21 mouse cellular contexts compared by ENCODE assay signal in genomic region chr9:77926911-77927310, GRCm38 (mm10). TPM values are rescaled to one million over a fixed set of nuclear protein-coding genes. Genes with fewer than 3 reads are reported as not detected.
DNase-seq lines count a peak whose midpoint lies in the region; ATAC-seq and TF ChIP-seq lines count a peak whose summit lies in the region.
"Had no signal": no experiment of that assay in that cellular context is flagged by ENCODE, and none has a peak within 500 bp of the region (broad histone marks: within the 10 kb centered on the region; RNA-seq: fewer than 3 reads in every experiment).

No protein-coding gene starts in this region.

- no peak overlapping the region for H3K9ac ChIP-seq in heart, adult 2 months (ENCODE audit: low read depth, low read length)
- H3K9ac ChIP-seq in heart, embryonic 11.5 days (ENCODE audit: low read depth, low read length), result no peak overlapping the region
- H3K9ac ChIP-seq in heart, embryonic 14.5 days (ENCODE audit: low read length), result no peak overlapping the region
- no peak overlapping the region; the same call in 1 of the 2 replicates for H3K9ac ChIP-seq in liver, adult 2 months (ENCODE audit: low read depth, low read length)
- no peak overlapping the region for H3K9ac ChIP-seq in liver, embryonic 11.5 days (ENCODE audit: low read depth, low read length)
- H3K9ac ChIP-seq: embryonic facial prominence, embryonic 13.5 days; forebrain, embryonic 12.5 days; hindbrain, embryonic 14.5 days; intestine, embryonic 15.5 days had no signal

- intact Hi-C loops in heart, adult 2 months (cut with DNase I), result no loop called here
- intact Hi-C loops in heart, postnatal 36 days (cut with DNase I), result no loop called here

- peaks cover 15% of the 10 kb centered on the region for H3K79me2 ChIP-seq in heart, adult 2 months (replicated peaks; ENCODE audit: control insufficient read depth, insufficient read depth, low read length)
- H3K79me2 ChIP-seq in liver, adult 2 months (ENCODE audit: control insufficient read depth, insufficient read depth, low read length), result peaks cover 64% of the 10 kb centered on the region

- H3K4me1 ChIP-seq in heart, adult 2 months (ENCODE audit: control insufficient read depth, insufficient read depth, low read length), result peaks cover 47% of the 10 kb centered on the region
- peaks cover 79% of the 10 kb centered on the region for H3K4me1 ChIP-seq in heart, embryonic 11.5 days (ENCODE audit: control insufficient read depth, insufficient read depth, low read length)
- H3K4me1 ChIP-seq in heart, embryonic 14.5 days (ENCODE audit: control insufficient read depth in 2 of 2, insufficient read depth in 2 of 2, low read length in 2 of 2), result peaks cover 44 to 79% of the 10 kb centered on the region in 2 experiments
- H3K4me1 ChIP-seq in liver, adult 2 months (ENCODE audit: control insufficient read depth, insufficient read depth, low read length), result peaks cover 66% of the 10 kb centered on the region
- peaks cover 8% of the 10 kb centered on the region; the same call in 1 of the 2 replicates for H3K4me1 ChIP-seq in liver, embryonic 11.5 days (replicated peaks; ENCODE audit: control insufficient read depth, insufficient read depth, low read length)

- no peak for ATAC-seq in heart, embryonic 11.5 days (replicated peaks; ENCODE audit: insufficient number of reproducible peaks, low FRiP score, low TSS enrichment)
- ATAC-seq in heart, embryonic 14.5 days (ENCODE audit: insufficient number of reproducible peaks, insufficient read depth, low FRiP score, low read depth), result no peak
- ATAC-seq in liver, embryonic 11.5 days (replicated peaks; ENCODE audit: low FRiP score), result no peak
- ATAC-seq: activated CD4-positive, CD25-positive, alpha-beta regulatory T cell, adult 4 months; forebrain, embryonic 16.5 days; intestine, embryonic 15.5 days; Patski had no signal

- H3K4me3 ChIP-seq in heart, adult 2 months, result no peak overlapping the region
- no peak overlapping the region for H3K4me3 ChIP-seq in heart, embryonic 11.5 days (ENCODE audit: low read depth, low read length)
- no peak overlapping the region for H3K4me3 ChIP-seq in heart, embryonic 14.5 days (ENCODE audit: control insufficient read depth in 1 of 2, insufficient read depth in 1 of 2, low read depth in 1 of 2, low read length in 2 of 2)
- H3K4me3 ChIP-seq in liver, adult 2 months (ENCODE audit: insufficient read depth, low read depth, low read length), result no peak overlapping the region
- H3K4me3 ChIP-seq in liver, embryonic 11.5 days (ENCODE audit: low read depth, low read length), result no peak overlapping the region
- H3K4me3 ChIP-seq: embryonic facial prominence, embryonic 13.5 days; forebrain, embryonic 12.5 days; hindbrain, embryonic 10.5 days; intestine, embryonic 15.5 days had no signal

- no peaks in the 10 kb centered on the region for H3K36me3 ChIP-seq in heart, adult 2 months (ENCODE audit: control insufficient read depth, insufficient read depth, low read length)
- H3K36me3 ChIP-seq in heart, embryonic 11.5 days (ENCODE audit: control insufficient read depth, insufficient read depth, low read length), result no peaks in the 10 kb centered on the region; the same call in 1 of the 2 replicates
- H3K36me3 ChIP-seq in heart, embryonic 14.5 days (ENCODE audit: control insufficient read depth, insufficient read depth, low read length), result no peaks in the 10 kb centered on the region
- H3K36me3 ChIP-seq in liver, adult 2 months (ENCODE audit: control insufficient read depth, insufficient read depth, low read length), result no peaks in the 10 kb centered on the region
- H3K36me3 ChIP-seq in liver, embryonic 11.5 days (ENCODE audit: control insufficient read depth, insufficient read depth, low read length), result no peaks in the 10 kb centered on the region
- H3K36me3 ChIP-seq: embryonic facial prominence, embryonic 13.5 days; forebrain, embryonic 12.5 days; intestine, embryonic 15.5 days had no signal

- peak overlapping the region; percentile 26; the same call in 1 of the 2 replicates for H3K27ac ChIP-seq in heart, adult 2 months
- no peak overlapping the region for H3K27ac ChIP-seq in heart, embryonic 11.5 days (ENCODE audit: low read depth, low read length)
- H3K27ac ChIP-seq in heart, embryonic 14.5 days (replicated peaks in 1 of 2; ENCODE audit: control insufficient read depth in 1 of 2, insufficient read depth in 1 of 2, low read depth in 2 of 2, low read length in 2 of 2), result peak overlapping the region in 1 of 2 experiments; percentile 38; a peak in 2 of 4 replicates
- peak overlapping the region; percentile 29 for H3K27ac ChIP-seq in liver, adult 2 months (replicated peaks; ENCODE audit: insufficient read depth, low read depth, low read length)
- no peak overlapping the region for H3K27ac ChIP-seq in liver, embryonic 11.5 days (ENCODE audit: low read depth, low read length)
- H3K27ac ChIP-seq: embryonic facial prominence, embryonic 13.5 days; forebrain, embryonic 12.5 days; hindbrain, embryonic 10.5 days; hindbrain, embryonic 14.5 days; intestine, embryonic 15.5 days had no signal

- DNase-seq in heart, adult 2 months, result no peak
- no peak for DNase-seq in heart, postnatal 36 days
- peak; percentile 88 for DNase-seq in liver, adult 2 months (ENCODE audit: extremely low read depth, low read depth, low spot score)
- DNase-seq in liver, embryonic 11.5 days (ENCODE audit: low spot score), result no peak
- DNase-seq in kidney, adult 8-10 months, result no peak
- DNase-seq: adrenal gland, postnatal 14 days; cerebellum, adult 18-20 months; cerebellum, adult 9-11 months; cerebellum, postnatal 36 days; gastrocnemius, postnatal 10 days; kidney, adult 18-20 months had no signal

- no peak overlapping the region for H3K4me2 ChIP-seq in heart, embryonic 11.5 days
- peak overlapping the region; percentile 2; the same call in 1 of the 2 replicates for H3K4me2 ChIP-seq in heart, embryonic 14.5 days (ENCODE audit: low read length)
- H3K4me2 ChIP-seq in liver, embryonic 11.5 days, result no peak overlapping the region
- H3K4me2 ChIP-seq: embryonic facial prominence, embryonic 13.5 days; forebrain, embryonic 12.5 days; hindbrain, embryonic 14.5 days; intestine, embryonic 15.5 days had no signal

- H3K27me3 ChIP-seq in heart, adult 2 months (ENCODE audit: control insufficient read depth, insufficient read depth, low read length), result no peaks in the 10 kb centered on the region
- H3K27me3 ChIP-seq in heart, embryonic 11.5 days (ENCODE audit: control insufficient read depth, insufficient read depth, low read length), result no peaks in the 10 kb centered on the region
- no peaks in the 10 kb centered on the region for H3K27me3 ChIP-seq in heart, embryonic 14.5 days (ENCODE audit: control insufficient read depth, insufficient read depth, low read length)
- H3K27me3 ChIP-seq in liver, adult 2 months (ENCODE audit: control insufficient read depth, insufficient read depth, low read length), result no peaks in the 10 kb centered on the region
- no peaks in the 10 kb centered on the region for H3K27me3 ChIP-seq in liver, embryonic 11.5 days (replicated peaks; ENCODE audit: control insufficient read depth, insufficient read depth, low read length)
- H3K27me3 ChIP-seq: embryonic facial prominence, embryonic 13.5 days; forebrain, embryonic 12.5 days; intestine, embryonic 15.5 days; Patski had no signal

- TF ChIP-seq POLR2A in heart, adult 2 months (IDR thresholded peaks at IDR 0.05; ENCODE audit: insufficient read depth, low read depth, low read length), result no peak
- no peak for TF ChIP-seq POLR2A in liver, adult 2 months (IDR thresholded peaks at IDR 0.05; ENCODE audit: extremely low read depth, insufficient read depth, low read length)

- no peak for TF ChIP-seq EP300 in heart, adult 2 months (IDR thresholded peaks at IDR 0.05; ENCODE audit: insufficient read depth, low read depth, low read length)

- no peaks in the 10 kb centered on the region for H3K9me3 ChIP-seq in heart, embryonic 11.5 days (replicated peaks; ENCODE audit: control insufficient read depth, low read length)
- no peaks in the 10 kb centered on the region for H3K9me3 ChIP-seq in heart, embryonic 14.5 days (ENCODE audit: control insufficient read depth, low read length)
- H3K9me3 ChIP-seq in liver, embryonic 11.5 days (ENCODE audit: control insufficient read depth, low read length), result no peaks in the 10 kb centered on the region
- H3K9me3 ChIP-seq: embryonic facial prominence, embryonic 13.5 days; forebrain, embryonic 12.5 days; hindbrain, embryonic 10.5 days; intestine, embryonic 15.5 days had no signal

- 69% methylated on average over 5 of the region's 5 CpGs for WGBS in heart, adult 2 months
- 78% methylated on average over 5 of the region's 5 CpGs for WGBS in heart, embryonic 11.5 days (ENCODE audit: insufficient replicate concordance)
- 63% methylated on average over 5 of the region's 5 CpGs for WGBS in heart, embryonic 14.5 days
- 30% methylated on average over 5 of the region's 5 CpGs for WGBS in liver, adult 2 months
- 88% methylated on average over 5 of the region's 5 CpGs for WGBS in liver, embryonic 11.5 days

- no peak for TF ChIP-seq CTCF in heart, adult 2 months (IDR thresholded peaks at IDR 0.05)
- no peak for TF ChIP-seq CTCF in liver, adult 2 months (IDR thresholded peaks at IDR 0.05; ENCODE audit: low read depth, low read length)

RNA-seq across cellular contexts. Expression of gene Elovl5, which starts 9.7 kb away (rescaled TPM):
- total RNA-seq in heart, adult 2 months (2021), result 10 to 100 TPM; 34.0 to 37.5 TPM
- 35.9 and 50.2 TPM in 2 replicates for polyA plus RNA-seq in heart, adult 2 months (2012; rRNA removed)
- 91.2 and 102 TPM in 2 replicates for polyA plus RNA-seq in heart, embryonic 11.5 days (2014; fragmentation: Nextera tagmentation; extraction: Ambion mirVana)
- polyA plus RNA-seq in heart, embryonic 14.5 days (2014; fragmentation: Nextera tagmentation; extraction: Ambion mirVana), result 80.3 and 86.7 TPM in 2 replicates
- 10 to 100 TPM; 28.8 to 35.2 TPM for total RNA-seq in heart, postnatal 36 days (2021)
- 228 and 280 TPM in 2 replicates for total RNA-seq in liver, adult 2 months (2014; rRNA removed)
- polyA plus RNA-seq in liver, adult 2 months (2012; rRNA removed), result 234 and 322 TPM in 2 replicates
- 54.1 and 56.0 TPM in 2 replicates for polyA plus RNA-seq in liver, embryonic 11.5 days (2014; fragmentation: Nextera tagmentation; extraction: Ambion mirVana)

Comparison
In these comparisons a context has a peak if more than half of its experiments do, and no peak if none do; other contexts are left out.
1. H3K27ac ChIP-seq: peak in heart, adult 2 months (single experiment) and liver, adult 2 months (single experiment); none in heart, embryonic 11.5 days (single experiment) and liver, embryonic 11.5 days (single experiment).